Mouse (Mus musculus): ENCODE data around the gene Nlk. TPM values are rescaled to one million over a fixed set of nuclear protein-coding genes. Genes with fewer than 3 reads are reported as not detected.
A peak's percentile ranks its signal among the peaks of the same experiment; 100 is the strongest.
"Not testable (repeated sequence)": the region's sequence is repeated elsewhere in the genome, so short reads cannot be mapped to it uniquely, and the experiment has no call there.

The Nlk gene
- polyA plus RNA-seq, 1 experiment, result 44.6 TPM

DNA sequence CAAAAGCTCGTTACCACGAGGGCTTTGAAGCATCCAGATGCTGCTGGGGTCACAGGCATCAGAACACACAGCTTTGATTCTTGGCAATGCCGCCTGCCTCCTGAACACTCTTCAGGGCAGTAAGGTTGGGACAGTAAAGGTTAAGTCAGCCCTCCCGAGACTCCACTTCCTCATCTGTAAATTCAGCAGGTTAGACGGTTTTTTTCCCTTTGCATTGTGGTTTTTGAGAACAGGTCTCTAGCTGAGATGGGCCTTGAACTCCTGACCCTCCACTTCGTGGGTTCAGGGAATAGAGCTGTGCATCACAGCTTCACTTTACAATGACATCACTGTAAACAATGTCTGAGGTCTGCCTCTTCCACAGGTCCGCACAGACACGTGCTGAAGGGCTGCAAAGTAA is 152.0 kb downstream of the Nlk start:
- Histone ChIP-seq H3K4me3 (replicated peaks; ENCODE audit: control insufficient read depth, low read depth, low read length) (no peak overlapping the region), H3K27ac (ENCODE audit: control insufficient read depth, insufficient read depth, low read depth, low read length, poor library complexity) (no peak overlapping the region), H3K4me1 (ENCODE audit: control insufficient read depth, insufficient read depth, low read length) (no peaks in the 10 kb centered on the region; the same call in 1 of the 2 replicates)
- no peak for TF ChIP-seq POLR2A (IDR thresholded peaks at IDR 0.05; ENCODE audit: borderline replicate concordance, control insufficient read depth, low read depth, low read length)
- WGBS, result 33% methylated on average over 8 of the region's 8 CpGs

DNA sequence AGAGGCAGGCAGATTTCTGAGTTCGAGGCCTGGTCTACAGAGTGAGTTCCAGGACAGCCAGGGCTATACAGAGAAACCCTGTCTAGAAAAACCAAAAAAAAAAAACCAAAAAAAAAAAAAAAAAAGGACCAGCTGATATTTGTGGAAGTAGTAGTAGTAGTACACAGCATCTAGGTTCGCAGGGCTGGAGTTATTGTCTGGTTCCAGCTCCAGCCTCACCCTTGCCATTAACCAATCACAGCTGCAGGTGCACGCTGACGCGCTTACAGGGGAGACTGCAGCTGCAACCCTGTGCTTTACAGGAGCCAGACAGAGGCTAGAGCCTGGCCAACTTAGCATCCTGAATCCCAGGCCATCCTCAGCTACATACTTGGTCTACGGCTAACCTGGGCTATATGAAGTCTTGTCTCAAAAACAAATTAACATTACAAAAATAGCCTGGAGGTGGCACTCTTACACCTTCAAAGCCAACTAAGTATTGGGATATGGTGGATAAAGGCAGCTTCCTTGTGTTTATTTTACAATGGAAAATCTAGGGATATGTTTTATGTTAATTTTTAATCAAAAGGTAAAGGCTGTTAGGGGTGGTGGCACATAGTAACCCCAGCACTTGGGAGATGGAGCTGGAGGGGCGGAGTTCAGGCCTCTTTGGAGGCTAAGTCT is 152.6 kb downstream of the Nlk start:
- TF ChIP-seq CTCF (IDR thresholded peaks at IDR 0.05; ENCODE audit: control insufficient read depth, insufficient read depth, low read length), result no peak
- no peak for TF ChIP-seq POLR2A (IDR thresholded peaks at IDR 0.05; ENCODE audit: borderline replicate concordance, control insufficient read depth, low read depth, low read length)
- 85% methylated on average over 7 of the region's 7 CpGs for WGBS
- H3K4me1 ChIP-seq (ENCODE audit: control insufficient read depth, insufficient read depth, low read length), result no peaks in the 10 kb centered on the region; the same call in 1 of the 2 replicates
- no peak overlapping the region for H3K4me3 ChIP-seq (replicated peaks; ENCODE audit: control insufficient read depth, low read depth, low read length)
- no peak overlapping the region for H3K27ac ChIP-seq (ENCODE audit: control insufficient read depth, insufficient read depth, low read depth, low read length, poor library complexity)

DNA sequence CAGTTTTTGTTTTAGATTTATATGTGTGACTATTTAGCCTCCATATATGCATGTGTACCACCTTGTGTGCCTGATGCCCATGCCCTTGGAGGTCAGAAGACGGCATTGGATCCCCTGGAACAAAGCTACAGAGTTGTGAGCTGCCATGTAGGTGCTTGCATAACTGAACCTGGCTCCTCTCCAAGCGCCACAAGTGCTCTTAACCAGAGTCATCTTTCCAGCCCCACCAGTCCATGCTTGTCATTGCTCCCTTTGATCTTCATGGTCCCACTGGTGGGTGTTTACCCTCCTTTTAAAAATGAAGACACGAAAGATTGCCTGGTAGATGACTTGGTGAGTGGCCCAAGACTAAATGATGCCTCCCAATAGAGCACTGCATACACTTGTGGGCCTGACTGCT is 156.8 kb downstream of the Nlk start:
- 83% methylated on average over 3 of the region's 3 CpGs for WGBS
- Histone ChIP-seq H3K27ac (ENCODE audit: control insufficient read depth, insufficient read depth, low read depth, low read length, poor library complexity) (no peak overlapping the region), H3K4me3 (replicated peaks; ENCODE audit: control insufficient read depth, low read depth, low read length) (no peak overlapping the region), H3K4me1 (ENCODE audit: control insufficient read depth, insufficient read depth, low read length) (no peaks in the 10 kb centered on the region; the same call in 1 of the 2 replicates)
- no peak for TF ChIP-seq CTCF (IDR thresholded peaks at IDR 0.05; ENCODE audit: control insufficient read depth, insufficient read depth, low read length)
- no peak for TF ChIP-seq POLR2A (IDR thresholded peaks at IDR 0.05; ENCODE audit: borderline replicate concordance, control insufficient read depth, low read depth, low read length)

DNA sequence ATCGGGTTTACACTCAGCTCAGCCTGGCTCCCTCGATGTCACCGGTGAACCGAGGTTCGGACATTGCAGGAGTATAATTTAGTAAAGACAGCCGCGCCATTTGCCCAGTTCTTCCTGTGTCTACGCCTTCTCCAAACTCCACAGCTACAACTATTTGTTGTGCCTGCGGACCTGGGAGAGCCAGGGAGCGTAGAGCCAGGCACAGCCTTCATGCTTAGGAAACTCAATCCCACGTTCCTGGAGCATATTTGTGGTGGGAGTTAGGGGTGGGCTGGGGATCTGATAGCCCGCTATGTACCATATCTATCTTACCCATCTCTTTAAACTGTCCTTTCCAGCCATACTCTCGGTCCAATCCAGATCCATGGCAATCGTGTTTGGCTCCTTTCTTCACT is 160.5 kb downstream of the Nlk start:
- Histone ChIP-seq H3K4me3 (replicated peaks; ENCODE audit: control insufficient read depth, low read depth, low read length) (peak overlapping the region; percentile 82), H3K27ac (ENCODE audit: control insufficient read depth, insufficient read depth, low read depth, low read length, poor library complexity) (peak overlapping the region; percentile 78), H3K4me1 (ENCODE audit: control insufficient read depth, insufficient read depth, low read length) (no peaks in the 10 kb centered on the region; the same call in 1 of the 2 replicates)
- WGBS, result 2% methylated on average over 14 of the region's 14 CpGs
- no peak for TF ChIP-seq POLR2A (IDR thresholded peaks at IDR 0.05; ENCODE audit: borderline replicate concordance, control insufficient read depth, low read depth, low read length)
- TF ChIP-seq CTCF (IDR thresholded peaks at IDR 0.05; ENCODE audit: control insufficient read depth, insufficient read depth, low read length), result no peak

DNA sequence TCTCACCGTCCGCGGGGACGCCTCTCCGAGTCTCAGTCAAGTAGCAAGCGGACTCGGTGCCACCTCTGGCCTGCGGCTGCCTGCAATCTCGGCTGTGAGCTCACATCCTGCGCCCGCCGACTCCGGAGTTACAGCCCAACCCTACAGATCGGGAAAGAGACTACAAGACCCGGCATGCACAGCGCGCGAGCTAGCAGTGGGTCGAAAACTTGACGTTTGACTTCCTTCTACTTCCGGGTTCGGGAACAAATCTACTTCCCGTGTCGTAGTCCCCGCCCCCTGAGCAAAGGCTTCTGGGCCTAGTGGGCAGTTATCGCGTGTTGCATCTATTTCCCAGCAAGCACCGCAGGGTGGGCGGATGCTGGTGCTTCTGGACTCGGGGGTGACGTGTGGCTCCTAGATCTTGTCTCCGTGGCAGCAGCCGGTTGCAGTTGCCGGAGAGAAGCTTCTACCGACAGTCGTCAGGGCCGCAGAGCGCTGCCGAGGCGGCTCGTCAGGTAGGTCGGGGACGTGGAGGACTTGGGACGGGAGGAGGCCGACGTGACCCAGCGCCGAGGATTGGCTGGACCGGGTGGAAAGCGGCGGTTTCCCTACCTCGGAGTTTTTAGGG is 161.0 kb downstream of the Nlk start, which contains the start of the genes Tnfaip1 and Ift20:
Gene Tnfaip1, minus strand, starts transcription at position 253 of the 610 bp plus-strand sequence.
Gene Ift20, plus strand, starts transcription at position 282 of the 610 bp plus-strand sequence.
- Histone ChIP-seq H3K4me1 (ENCODE audit: control insufficient read depth, insufficient read depth, low read length) (no peaks in the 10 kb centered on the region; the same call in 1 of the 2 replicates), H3K4me3 (replicated peaks; ENCODE audit: control insufficient read depth, low read depth, low read length) (peak within 1 kb of the TSS; percentile 82), H3K27ac (ENCODE audit: control insufficient read depth, insufficient read depth, low read depth, low read length, poor library complexity) (peak within 1 kb of the TSS; percentile 78)
- TF ChIP-seq POLR2A (IDR thresholded peaks at IDR 0.05; ENCODE audit: borderline replicate concordance, control insufficient read depth, low read depth, low read length) (peak; percentile 83; the same call in 1 of the 2 replicates), CTCF (IDR thresholded peaks at IDR 0.05; ENCODE audit: control insufficient read depth, insufficient read depth, low read length) (no peak)
- WGBS, result under 1% methylated on average over 52 of the region's 52 CpGs

DNA sequence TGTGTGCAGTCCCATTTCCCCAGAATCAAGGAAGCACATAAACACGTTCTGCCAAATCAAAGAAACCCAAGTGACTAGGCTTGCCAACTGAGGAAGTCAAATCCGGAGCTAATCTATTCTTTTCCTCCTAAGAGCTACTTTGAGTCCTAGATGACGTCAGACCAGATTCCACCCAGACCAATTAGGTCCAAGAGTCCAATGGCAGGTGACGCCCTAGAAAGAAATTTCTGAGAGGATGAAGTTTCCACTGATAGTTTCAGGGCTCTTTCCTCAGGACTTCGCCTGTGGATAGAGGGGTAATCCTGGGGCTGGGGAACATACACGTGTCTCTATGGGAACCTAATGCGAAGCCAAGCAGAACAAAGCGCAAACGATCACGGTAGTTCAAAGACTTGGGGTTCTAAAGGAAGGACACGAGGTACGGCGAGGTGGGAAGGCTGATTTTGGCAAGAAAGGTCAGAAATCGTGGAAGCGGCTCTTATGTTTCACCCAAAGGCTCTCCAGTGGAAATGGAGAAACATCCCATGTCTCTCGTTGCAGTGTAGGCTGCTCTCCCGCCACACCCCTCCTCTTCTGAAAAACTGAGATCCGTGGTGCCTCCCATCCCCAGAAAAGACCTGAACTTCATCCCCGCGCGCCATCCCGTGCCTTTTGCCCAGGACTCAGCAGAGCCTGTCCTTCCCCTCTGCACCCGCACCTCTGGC is 161.6 kb downstream of the Nlk start:
- no peaks in the 10 kb centered on the region; the same call in 1 of the 2 replicates for H3K4me1 ChIP-seq (ENCODE audit: control insufficient read depth, insufficient read depth, low read length)
- WGBS, result under 1% methylated on average over 23 of the region's 23 CpGs
- peak overlapping the region; percentile 82 for H3K4me3 ChIP-seq (replicated peaks; ENCODE audit: control insufficient read depth, low read depth, low read length)
- no peak for TF ChIP-seq POLR2A (IDR thresholded peaks at IDR 0.05; ENCODE audit: borderline replicate concordance, control insufficient read depth, low read depth, low read length)
- TF ChIP-seq CTCF (IDR thresholded peaks at IDR 0.05; ENCODE audit: control insufficient read depth, insufficient read depth, low read length), result no peak
- peak overlapping the region; percentile 56 for H3K27ac ChIP-seq (ENCODE audit: control insufficient read depth, insufficient read depth, low read depth, low read length, poor library complexity)

DNA sequence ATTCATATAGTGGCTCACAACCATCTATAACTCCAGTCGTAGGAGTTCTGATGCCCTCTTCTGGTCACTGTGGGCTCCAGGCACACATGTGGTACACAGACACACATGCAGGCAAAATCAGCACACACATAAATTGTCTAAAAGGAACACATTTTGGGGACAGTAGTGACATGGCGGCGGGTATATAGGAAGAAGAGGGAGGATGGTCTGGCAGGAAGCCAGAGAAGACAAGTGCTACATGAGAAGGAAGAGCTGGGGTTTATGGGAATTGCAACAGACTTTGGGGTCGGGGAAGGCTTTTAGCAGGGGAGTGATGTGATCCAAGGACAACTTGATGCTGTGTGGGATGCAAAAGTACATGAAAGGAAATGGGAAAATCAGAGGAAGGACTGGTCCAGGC is 162.7 kb downstream of the Nlk start:
- H3K4me1 ChIP-seq (ENCODE audit: control insufficient read depth, insufficient read depth, low read length), result no peaks in the 10 kb centered on the region; the same call in 1 of the 2 replicates
- H3K4me3 ChIP-seq (replicated peaks; ENCODE audit: control insufficient read depth, low read depth, low read length), result no peak overlapping the region
- WGBS, result 64% methylated on average over 4 of the region's 4 CpGs
- TF ChIP-seq CTCF (IDR thresholded peaks at IDR 0.05; ENCODE audit: control insufficient read depth, insufficient read depth, low read length) (no peak), POLR2A (IDR thresholded peaks at IDR 0.05; ENCODE audit: borderline replicate concordance, control insufficient read depth, low read depth, low read length) (no peak)
- H3K27ac ChIP-seq (ENCODE audit: control insufficient read depth, insufficient read depth, low read depth, low read length, poor library complexity), result no peak overlapping the region

DNA sequence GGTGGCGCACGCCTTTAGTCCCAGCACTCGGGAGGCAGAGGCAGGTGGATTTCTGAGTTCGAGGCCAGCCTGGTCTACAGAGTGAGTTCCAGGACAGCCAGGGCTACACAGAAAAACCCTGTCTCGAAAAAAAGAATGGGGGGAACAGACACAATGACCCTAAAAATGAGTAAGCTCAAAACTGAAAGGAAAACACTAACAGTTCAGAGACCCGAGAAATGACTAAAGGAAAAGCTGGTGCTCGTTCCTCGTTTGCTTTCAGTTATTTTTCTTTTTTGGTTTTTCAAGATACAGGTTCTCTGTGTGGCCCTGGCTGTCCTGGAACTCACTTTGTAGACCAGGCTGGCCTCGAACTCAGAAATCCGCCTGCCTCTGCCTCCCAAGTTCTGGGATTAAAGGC is 165.7 kb downstream of the Nlk start:
- H3K4me1 ChIP-seq (ENCODE audit: control insufficient read depth, insufficient read depth, low read length); H3K4me3 ChIP-seq (replicated peaks; ENCODE audit: control insufficient read depth, low read depth, low read length); H3K27ac ChIP-seq (ENCODE audit: control insufficient read depth, insufficient read depth, low read depth, low read length, poor library complexity): not testable (repeated sequence)
- 74% methylated on average over 10 of the region's 10 CpGs for WGBS

Measured in bone marrow, adult 2 months (tissue).